Mouse (Mus musculus) lung, embryonic 14.5 days (tissue): ENCODE results near the gene Apoc4. TPM values are rescaled to one million over a fixed set of nuclear protein-coding genes. Genes with fewer than 3 reads are reported as not detected.
A peak's percentile ranks its signal among the peaks of the same experiment; 100 is the strongest.

Experiments
- ATAC-seq: fragments of 200-750 bp; cut with Nextera tagmentation; 2 replicates; pipeline ENCODE4 v1.8.0; 2017; ENCODE audit warnings: mild to moderate bottlenecking, moderate TSS enrichment, moderate library complexity; ENCODE audit not compliant: insufficient read depth
- DNase-seq: peaks from one replicate; pipeline ENCODE4 v3.0.0-alpha.2; 2015
- H3K27ac ChIP-seq: fragments of 300-500 bp; sonication (generic); 2 replicates; pipeline ENCODE4 v1.5.1; 2014; ENCODE audit warnings: low read depth, mild to moderate bottlenecking, moderate library complexity
- H3K27me3 ChIP-seq: fragments of 300-500 bp; sonication (generic); 2 replicates; pipeline ENCODE4 v1.6.1; 2014; ENCODE audit warnings: low read length, control low read depth; ENCODE audit not compliant: insufficient read depth
- H3K36me3 ChIP-seq: fragments of 300-500 bp; sonication (generic); 2 replicates; pipeline ENCODE4 v1.6.1; 2014; ENCODE audit warnings: control low read depth; ENCODE audit not compliant: insufficient read depth
- H3K4me1 ChIP-seq: fragments of 300-500 bp; sonication (generic); 2 replicates; pipeline ENCODE4 v1.6.1; 2014; ENCODE audit warnings: antibody characterized with exemption, control low read depth; ENCODE audit not compliant: insufficient read depth
- H3K4me2 ChIP-seq: fragments of 300-500 bp; sonication (generic); 2 replicates; pipeline ENCODE4 v1.6.1; 2014; ENCODE audit warnings: mild to moderate bottlenecking
- H3K4me3 ChIP-seq: fragments of 300-500 bp; sonication (generic); 2 replicates; pipeline ENCODE4 v1.5.1; 2014; ENCODE audit warnings: low read depth, low read length
- H3K9ac ChIP-seq: fragments of 300-500 bp; sonication (generic); 2 replicates; pipeline ENCODE4 v1.6.1; 2014
- H3K9me3 ChIP-seq: fragments of 300-500 bp; sonication (generic); 2 replicates; pipeline ENCODE4 v1.6.1; 2016; ENCODE audit warnings: low read depth, low read length, control low read depth
- CTCF ChIP-seq: IDR thresholded peaks from 2 replicates; pipeline ENCODE4 v1.5.1; 2016; ENCODE audit warnings: antibody characterized with exemption, low read depth
- WGBS: fragments of 180-500 bp; shearing (Covaris S2); extraction: QIAGEN DNeasy Blood & Tissue Kit; methylation state at CpG from one replicate; pipeline ENCODE4 v1.1.7; 2014; 5-methylcytosine and 5-hydroxymethylcytosine counted together
- polyA plus RNA-seq: library from polyadenylated mRNA; unstranded; fragments of >200 nt; fragmentation: Nextera tagmentation; extraction: Ambion mirVana; gene quantifications from 2 replicates; pipeline ENCODE4 v1.2.1, GENCODE M21; 2014

Apoc4 gene
- 0.30 TPM in 1 of 2 replicates, not detected in the other for polyA plus RNA-seq

- Histone ChIP-seq H3K36me3 (no peaks in the 10 kb centered on the region), H3K4me1 (no peaks in the 10 kb centered on the region), H3K4me3 (no peak within 1 kb of the TSS), H3K27me3 (no peaks in the 10 kb centered on the region), H3K4me2 (no peak within 1 kb of the TSS), H3K9ac (no peak within 1 kb of the TSS), H3K27ac (no peak within 1 kb of the TSS; the same call in 1 of the 2 replicates), H3K9me3 (no peaks in the 10 kb centered on the region)
- DNase-seq (no peak), ATAC-seq (no peak)
- TF ChIP-seq CTCF: no peak
- 42% methylated on average over 8 of the region's 8 CpGs for WGBS
Measured at GRCm38 (mm10) chr7:19681202-19681694, at the start of gene Apoc4, which contains the start of gene Gm44805. TSS of gene Apoc4 (minus strand) at chr7:19681479. TSS of gene Gm44805 (minus strand) at chr7:19681423.

DNA sequence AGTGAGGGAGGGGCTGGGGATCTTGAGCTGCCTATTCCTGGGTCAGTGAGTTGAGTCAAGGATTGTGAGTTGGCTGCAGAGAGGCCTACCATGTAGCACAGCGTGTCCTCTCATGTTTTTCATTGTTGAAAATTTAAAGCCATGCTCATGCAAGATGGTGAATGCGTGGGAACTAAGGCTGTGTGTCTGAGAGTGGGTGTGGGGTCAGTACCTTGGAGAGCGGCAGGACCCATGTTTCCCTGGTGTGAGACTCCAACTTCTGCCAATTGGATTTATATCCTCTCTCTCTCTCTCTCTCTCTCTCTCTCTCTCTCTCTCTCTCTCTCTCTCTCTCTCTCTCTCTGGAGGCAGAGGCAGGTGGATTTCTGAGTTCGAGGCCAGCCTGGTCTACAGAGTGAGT lies 45.3 kb upstream of the Apoc4 start:
- H3K9me3 ChIP-seq: peaks cover 2% of the 10 kb centered on the region; the same call in 1 of the 2 replicates
- no peak for TF ChIP-seq CTCF
- H3K4me1 ChIP-seq: no peaks in the 10 kb centered on the region
- no peak overlapping the region for H3K27ac ChIP-seq
- no peak for ATAC-seq
- H3K4me3 ChIP-seq: no peak overlapping the region
- no peaks in the 10 kb centered on the region for H3K27me3 ChIP-seq
- WGBS: 80% methylated on average over 4 of the region's 4 CpGs
- peak; percentile 28 for DNase-seq
- H3K9ac ChIP-seq: no peak overlapping the region
- no peak overlapping the region for H3K4me2 ChIP-seq
- H3K36me3 ChIP-seq: peaks cover 91% of the 10 kb centered on the region

GRCm38 (mm10) chr7:19724167-19724566 lies 42.9 kb upstream of the Apoc4 start:
- no peak for ATAC-seq

GRCm38 (mm10) chr7:19722754-19723195 lies 41.5 kb upstream of the Apoc4 start:
- no peak for TF ChIP-seq CTCF
- H3K9me3 ChIP-seq: peaks cover 8% of the 10 kb centered on the region
- no peaks in the 10 kb centered on the region for H3K27me3 ChIP-seq
- peaks cover 81% of the 10 kb centered on the region for H3K36me3 ChIP-seq
- peak overlapping the region; percentile 24; the same call in 1 of the 2 replicates for H3K27ac ChIP-seq
- ATAC-seq: 0 out of 2 replicates have a peak, but pooled peaks have one; percentile 39
- H3K9ac ChIP-seq: no peak overlapping the region
- peak; percentile 61 for DNase-seq
- WGBS: 77% methylated on average over 6 of the region's 6 CpGs
- H3K4me2 ChIP-seq: no peak overlapping the region
- H3K4me3 ChIP-seq: no peak overlapping the region
- no peaks in the 10 kb centered on the region for H3K4me1 ChIP-seq

More at GRCm38 (mm10) chr7:19724167-19724566, 42.9 kb upstream of the Apoc4 start:
- no peak for DNase-seq
- H3K27ac ChIP-seq: no peak overlapping the region
- H3K9me3 ChIP-seq: peaks cover 8% of the 10 kb centered on the region
- peaks cover 83% of the 10 kb centered on the region for H3K36me3 ChIP-seq
- H3K4me2 ChIP-seq: no peak overlapping the region
- 90% methylated on average over 12 of the region's 12 CpGs for WGBS
- H3K4me3 ChIP-seq: no peak overlapping the region
- no peaks in the 10 kb centered on the region for H3K4me1 ChIP-seq
- no peak overlapping the region for H3K9ac ChIP-seq
- H3K27me3 ChIP-seq: no peaks in the 10 kb centered on the region
- TF ChIP-seq CTCF: no peak

DNA sequence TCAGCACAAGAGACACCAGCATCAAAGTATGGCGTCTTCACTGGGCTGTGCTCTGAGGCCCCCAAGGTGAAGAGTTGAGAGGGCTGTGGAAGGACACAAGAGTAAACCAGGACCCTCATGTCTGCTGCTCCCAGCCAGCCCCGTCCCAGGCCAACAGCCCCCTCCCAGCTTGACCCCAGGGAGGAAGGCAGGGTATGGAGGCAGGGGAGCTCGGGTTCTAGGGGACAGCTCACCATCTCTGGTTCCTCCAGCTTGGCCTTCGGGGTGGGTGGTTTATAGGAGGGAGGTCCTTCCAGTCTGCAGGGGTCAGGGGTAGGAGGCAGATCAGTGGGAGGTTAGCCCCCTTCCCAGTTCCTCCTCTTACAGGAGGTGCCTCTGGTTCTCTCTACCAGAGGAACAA lies 37.9 kb upstream of the Apoc4 start:
- no peak overlapping the region for H3K9ac ChIP-seq
- peaks cover 8% of the 10 kb centered on the region for H3K9me3 ChIP-seq
- no peaks in the 10 kb centered on the region for H3K27me3 ChIP-seq
- H3K4me3 ChIP-seq: no peak overlapping the region
- WGBS: 89% methylated on average over 4 of the region's 4 CpGs
- TF ChIP-seq CTCF: no peak
- no peak for DNase-seq
- no peak for ATAC-seq
- H3K4me1 ChIP-seq: no peaks in the 10 kb centered on the region
- no peak overlapping the region for H3K27ac ChIP-seq
- no peak overlapping the region for H3K4me2 ChIP-seq
- peaks cover 57% of the 10 kb centered on the region for H3K36me3 ChIP-seq

GRCm38 (mm10) chr7:19718297-19718952 lies 37.1 kb upstream of the Apoc4 start:
- no peak for DNase-seq

GRCm38 (mm10) chr7:19717346-19717745 lies 36.1 kb upstream of the Apoc4 start:
- Histone ChIP-seq H3K4me2 (no peak overlapping the region), H3K36me3 (peaks cover 53% of the 10 kb centered on the region), H3K9ac (no peak overlapping the region), H3K27ac (no peak overlapping the region), H3K27me3 (no peaks in the 10 kb centered on the region), H3K4me1 (no peaks in the 10 kb centered on the region), H3K4me3 (no peak overlapping the region), H3K9me3 (peaks cover 8% of the 10 kb centered on the region)
- ATAC-seq: no peak
- DNase-seq: no peak
- WGBS: 78% methylated on average over 4 of the region's 4 CpGs
- no peak for TF ChIP-seq CTCF

More at GRCm38 (mm10) chr7:19718297-19718952, 37.1 kb upstream of the Apoc4 start:
- Histone ChIP-seq H3K4me2 (no peak overlapping the region), H3K4me3 (no peak overlapping the region), H3K9me3 (peaks cover 8% of the 10 kb centered on the region), H3K27ac (no peak overlapping the region), H3K36me3 (peaks cover 53% of the 10 kb centered on the region), H3K27me3 (no peaks in the 10 kb centered on the region), H3K9ac (no peak overlapping the region), H3K4me1 (no peaks in the 10 kb centered on the region)
- no peak for ATAC-seq
- WGBS: 88% methylated on average over 5 of the region's 5 CpGs
- TF ChIP-seq CTCF: no peak
